Mouse (Mus musculus): ENCODE data around the gene Tyw1. TPM values are rescaled to one million over a fixed set of nuclear protein-coding genes. Genes with fewer than 3 reads are reported as not detected.
A peak's percentile ranks its signal among the peaks of the same experiment; 100 is the strongest.

Tyw1 gene
- total and polyA plus RNA-seq, 3 experiments: 34.7 to 46.5 (median 37.1) TPM

- DNase-seq (ENCODE audit: extremely low read depth): no peak
- Histone ChIP-seq H3K4me3 (replicated peaks in 1 of 3; ENCODE audit: low read depth in 2 of 3, low read length in 2 of 3, poor library complexity in 1 of 3) (no peak overlapping the region), H3K4me1 (ENCODE audit: control insufficient read depth in 1 of 2, insufficient read depth in 2 of 2) (peaks cover 0 to 6% of the 10 kb centered on the region in 2 experiments; a peak in 2 of 4 replicates), H3K27ac (ENCODE audit: insufficient read depth, low read depth) (no peak overlapping the region), H3K4me2 (ENCODE audit: insufficient read depth, low read depth, poor library complexity, severe bottlenecking) (no peak overlapping the region), H3K36me3 (replicated peaks in 1 of 2; ENCODE audit: control insufficient read depth in 1 of 2, insufficient read depth in 1 of 2, low read length in 1 of 2) (peaks cover 30 to 70% of the 10 kb centered on the region in 2 experiments), H3K27me3 (replicated peaks) (no peaks in the 10 kb centered on the region), H3K9ac (ENCODE audit: insufficient read depth, low read depth) (no peak overlapping the region), H3K79me2 (replicated peaks; ENCODE audit: control insufficient read depth, extremely low read depth, insufficient read depth, poor library complexity, severe bottlenecking) (no peaks in the 10 kb centered on the region; the same call in 1 of the 2 replicates), H3K9me3 (replicated peaks; ENCODE audit: low read length) (no peaks in the 10 kb centered on the region)
- TF ChIP-seq ETS1 (conservative IDR thresholded peaks at IDR 0.05; ENCODE audit: low read depth, low read length) (no peak), ELF1 (IDR thresholded peaks at IDR 0.05; ENCODE audit: low read depth, low read length) (no peak), SIN3A (IDR thresholded peaks at IDR 0.05; ENCODE audit: low read length) (no peak), ZNF384 (IDR thresholded peaks at IDR 0.05; ENCODE audit: low read depth, low read length) (no peak), IRF4 (IDR thresholded peaks at IDR 0.05; ENCODE audit: low read depth, low read length) (no peak), MXI1 (IDR thresholded peaks at IDR 0.05; ENCODE audit: low read depth, low read length) (no peak), BHLHE40 (IDR thresholded peaks at IDR 0.05; ENCODE audit: low read depth, low read length) (no peak), MYC (IDR thresholded peaks at IDR 0.05; ENCODE audit: low read depth, low read length) (no peak), CHD1 (IDR thresholded peaks at IDR 0.05; ENCODE audit: low read depth, low read length) (no peak), USF2 (conservative IDR thresholded peaks at IDR 0.05; ENCODE audit: low read depth, low read length) (no peak), KAT2A (IDR thresholded peaks at IDR 0.05; ENCODE audit: insufficient replicate concordance, low read length) (no peak)
- in situ Hi-C loops (cut with MboI; ENCODE audit: low pct_ligation_motif_present, low pct_unique_long_range_greater_than_20kb, low sequenced_read_pairs): no loop called here
- dilution Hi-C loops (cut with MboI; ENCODE audit: extremely low pct_ligation_motif_present, extremely low pct_unique_long_range_greater_than_20kb, low sequenced_read_pairs): no loop called here
Observed at GRCm38 (mm10) chr5:130313488-130313887, 58.1 kb downstream of the Tyw1 start.

GRCm38 (mm10) chr5:130314926-130315325, 59.5 kb downstream of the Tyw1 start:
- peaks cover 28 to 73% of the 10 kb centered on the region in 2 experiments for H3K36me3 ChIP-seq (replicated peaks in 1 of 2; ENCODE audit: control insufficient read depth in 1 of 2, insufficient read depth in 1 of 2, low read length in 1 of 2)
- H3K27me3 ChIP-seq (replicated peaks): no peaks in the 10 kb centered on the region
- no peak overlapping the region for H3K4me2 ChIP-seq (ENCODE audit: insufficient read depth, low read depth, poor library complexity, severe bottlenecking)
- TF ChIP-seq KAT2A (IDR thresholded peaks at IDR 0.05; ENCODE audit: insufficient replicate concordance, low read length): 0 out of 2 replicates have a peak, but pooled peaks have one; percentile 65
- TF ChIP-seq MYC (IDR thresholded peaks at IDR 0.05; ENCODE audit: low read depth, low read length): no peak
- peak; percentile 35 to 64; a peak in 3 of 4 replicates for TF ChIP-seq CTCF (conservative IDR thresholded peaks at IDR 0.05 in 1 of 2, IDR thresholded peaks at IDR 0.05 in 1 of 2; ENCODE audit: low read depth in 2 of 2, low read length in 2 of 2)
- DNase-seq (ENCODE audit: extremely low read depth): peak; percentile 42
- no peak overlapping the region for H3K27ac ChIP-seq (ENCODE audit: insufficient read depth, low read depth)
- H3K79me2 ChIP-seq (replicated peaks; ENCODE audit: control insufficient read depth, extremely low read depth, insufficient read depth, poor library complexity, severe bottlenecking): no peaks in the 10 kb centered on the region; the same call in 1 of the 2 replicates
- H3K4me3 ChIP-seq (replicated peaks in 1 of 3; ENCODE audit: low read depth in 2 of 3, low read length in 2 of 3, poor library complexity in 1 of 3): no peak overlapping the region
- no peaks in the 10 kb centered on the region for H3K9me3 ChIP-seq (replicated peaks; ENCODE audit: low read length)
- H3K9ac ChIP-seq (ENCODE audit: insufficient read depth, low read depth): no peak overlapping the region
- in situ Hi-C loops (cut with MboI; ENCODE audit: low pct_ligation_motif_present, low pct_unique_long_range_greater_than_20kb, low sequenced_read_pairs): no loop called here
- no peaks in the 10 kb centered on the region for H3K4me1 ChIP-seq (ENCODE audit: control insufficient read depth in 1 of 2, insufficient read depth in 2 of 2)
- dilution Hi-C loops (cut with MboI; ENCODE audit: extremely low pct_ligation_motif_present, extremely low pct_unique_long_range_greater_than_20kb, low sequenced_read_pairs): no loop called here

- Histone ChIP-seq H3K27ac (ENCODE audit: insufficient read depth, low read depth) (no peak overlapping the region), H3K4me2 (ENCODE audit: insufficient read depth, low read depth, poor library complexity, severe bottlenecking) (no peak overlapping the region), H3K4me1 (ENCODE audit: control insufficient read depth in 1 of 2, insufficient read depth in 2 of 2) (no peaks in the 10 kb centered on the region), H3K79me2 (replicated peaks; ENCODE audit: control insufficient read depth, extremely low read depth, insufficient read depth, poor library complexity, severe bottlenecking) (no peaks in the 10 kb centered on the region), H3K9ac (ENCODE audit: insufficient read depth, low read depth) (no peak overlapping the region), H3K9me3 (replicated peaks; ENCODE audit: low read length) (no peaks in the 10 kb centered on the region), H3K36me3 (replicated peaks in 1 of 2; ENCODE audit: control insufficient read depth in 1 of 2, insufficient read depth in 1 of 2, low read length in 1 of 2) (peaks cover 24 to 71% of the 10 kb centered on the region in 2 experiments), H3K4me3 (replicated peaks in 1 of 3; ENCODE audit: low read depth in 2 of 3, low read length in 2 of 3, poor library complexity in 1 of 3) (no peak overlapping the region), H3K27me3 (replicated peaks) (no peaks in the 10 kb centered on the region)
- no peak for DNase-seq (ENCODE audit: extremely low read depth)
- TF ChIP-seq MAZ (IDR thresholded peaks at IDR 0.05; ENCODE audit: low read depth, low read length): no peak
- no peak for TF ChIP-seq TCF12 (IDR thresholded peaks at IDR 0.05; ENCODE audit: low read depth, low read length)
- TF ChIP-seq CHD2 (IDR thresholded peaks at IDR 0.05; ENCODE audit: low read length): no peak
- no peak for TF ChIP-seq RAD21 (IDR thresholded peaks at IDR 0.05; ENCODE audit: low read depth, low read length)
- no peak for TF ChIP-seq EP300 (IDR thresholded peaks at IDR 0.05; ENCODE audit: low read length)
- TF ChIP-seq ZMIZ1 (IDR thresholded peaks at IDR 0.05; ENCODE audit: low read depth, low read length): no peak
- TF ChIP-seq ZC3H11A (IDR thresholded peaks at IDR 0.05; ENCODE audit: low read depth, low read length): no peak
- TF ChIP-seq RCOR1 (conservative IDR thresholded peaks at IDR 0.05; ENCODE audit: low read depth, low read length): no peak
- TF ChIP-seq ZNF384 (IDR thresholded peaks at IDR 0.05; ENCODE audit: low read depth, low read length): no peak
- dilution Hi-C loops (cut with MboI; ENCODE audit: extremely low pct_ligation_motif_present, extremely low pct_unique_long_range_greater_than_20kb, low sequenced_read_pairs): no loop called here
- in situ Hi-C loops (cut with MboI; ENCODE audit: low pct_ligation_motif_present, low pct_unique_long_range_greater_than_20kb, low sequenced_read_pairs): no loop called here
Observed at GRCm38 (mm10) chr5:130316321-130316720, 60.9 kb downstream of the Tyw1 start.
